Mouse (Mus musculus) duodenum, adult 2 months (tissue): ENCODE data around the gene Banf1. TPM values are rescaled to one million over a fixed set of nuclear protein-coding genes. Genes with fewer than 3 reads are reported as not detected.

Experiments used
- polyA plus RNA-seq: library from polyadenylated mRNA; depleted of rRNA; stranded (reverse); fragments of >200 nt; gene quantifications from 2 replicates; pipeline ENCODE4 v1.2.3, GENCODE M21; 2012; ENCODE audit warnings: low replicate concordance; rRNA removed

The Banf1 gene
- 134 and 143 TPM in 2 replicates for polyA plus RNA-seq

GRCm38 (mm10) chr19:5367053-5367359, at the start of gene Banf1:
Gene Banf1 (minus strand): TSS chr19:5367168.

GRCm38 (mm10) chr19:5402293-5402692, 35.3 kb upstream of the Banf1 start, which contains the start of gene Tsga10ip:
Gene Tsga10ip (minus strand): TSS chr19:5402526.

GRCm38 (mm10) chr19:5388588-5389242, 21.7 kb upstream of the Banf1 start, which contains the start of gene Sart1:
Gene Sart1 (minus strand): TSS chr19:5388703.

GRCm38 (mm10) chr19:5366175-5367052, 554 bp downstream of the Banf1 start, which contains the start of gene Eif1ad:
Gene Eif1ad (plus strand): TSS chr19:5366741.

GRCm38 (mm10) chr19:5349502-5349873, 17.5 kb downstream of the Banf1 start, which contains the start of gene Cst6:
Gene Cst6 (minus strand): TSS chr19:5349574.

GRCm38 (mm10) chr19:5335441-5335840, 31.5 kb downstream of the Banf1 start, which contains the start of gene Catsper1:
Gene Catsper1 (plus strand): TSS chr19:5335741.

Other genes starting within 250 kb of the Banf1 start
- 23.5 and 24.1 TPM in 2 replicates for gene Klc2, start 248.6 kb downstream of the Banf1 start, polyA plus RNA-seq
- gene Pacs1, start 94.0 kb downstream of the Banf1 start, polyA plus RNA-seq = 6.7 and 7.8 TPM in 2 replicates
- gene Sf3b2, start 71.7 kb downstream of the Banf1 start, polyA plus RNA-seq = 86.5 and 99.5 TPM in 2 replicates
- gene Gal3st3, start 68.8 kb downstream of the Banf1 start, polyA plus RNA-seq = 0.08 TPM in 1 of 2 replicates, not detected in the other
- gene Catsper1, start 31.4 kb downstream of the Banf1 start, polyA plus RNA-seq = not detected in 2 replicates
- gene Cst6, start 17.6 kb downstream of the Banf1 start, polyA plus RNA-seq = 775 and 1,382 TPM in 2 replicates
- gene Eif1ad, start 427 bp downstream of the Banf1 start, polyA plus RNA-seq = 22.1 and 39.9 TPM in 2 replicates
- 4.2 and 12.1 TPM in 2 replicates for gene Sart1, start 21.5 kb upstream of the Banf1 start, polyA plus RNA-seq
- gene Tsga10ip, start 35.4 kb upstream of the Banf1 start, polyA plus RNA-seq = 0.38 and 5.1 TPM in 2 replicates
- 75.9 and 95.8 TPM in 2 replicates for gene Drap1, start 57.8 kb upstream of the Banf1 start, polyA plus RNA-seq
- 53.5 and 90.2 TPM in 2 replicates for gene AI837181, start 58.0 kb upstream of the Banf1 start, polyA plus RNA-seq
- 0.43 and 3.2 TPM in 2 replicates for gene Fosl1, start 80.4 kb upstream of the Banf1 start, polyA plus RNA-seq
- 3.0 and 4.1 TPM in 2 replicates for gene Ccdc85b, start 90.7 kb upstream of the Banf1 start, polyA plus RNA-seq
- gene Fibp, start 93.4 kb upstream of the Banf1 start, polyA plus RNA-seq = 77.1 and 157 TPM in 2 replicates
- gene Ctsw, start 101.3 kb upstream of the Banf1 start, polyA plus RNA-seq = 3.0 and 8.9 TPM in 2 replicates
- gene Efemp2, start 106.8 kb upstream of the Banf1 start, polyA plus RNA-seq = 24.2 and 26.7 TPM in 2 replicates
- 24.4 and 30.3 TPM in 2 replicates for gene Mus81, start 121.2 kb upstream of the Banf1 start, polyA plus RNA-seq
- gene Cfl1, start 123.3 kb upstream of the Banf1 start, polyA plus RNA-seq = 354 and 628 TPM in 2 replicates
- gene 1700020D05Rik, start 136.6 kb upstream of the Banf1 start, polyA plus RNA-seq = 0.19 TPM in 1 of 2 replicates, not detected in the other
- 2.3 and 3.4 TPM in 2 replicates for gene Snx32, start 143.4 kb upstream of the Banf1 start, polyA plus RNA-seq
- gene Ovol1, start 193.5 kb upstream of the Banf1 start, polyA plus RNA-seq = 50.7 and 55.8 TPM in 2 replicates
- 27.3 and 37.3 TPM in 2 replicates for gene Ap5b1, start 200.9 kb upstream of the Banf1 start, polyA plus RNA-seq
- gene Rnaseh2c, start 234.7 kb upstream of the Banf1 start, polyA plus RNA-seq = 55.0 and 64.6 TPM in 2 replicates
- gene Kat5, start 243.1 kb upstream of the Banf1 start, polyA plus RNA-seq = 28.1 and 29.4 TPM in 2 replicates